Mouse (Mus musculus): ENCODE data around the gene Tada2b.
A peak's percentile ranks its signal among the peaks of the same experiment; 100 is the strongest.

Gene Tada2b

DNA sequence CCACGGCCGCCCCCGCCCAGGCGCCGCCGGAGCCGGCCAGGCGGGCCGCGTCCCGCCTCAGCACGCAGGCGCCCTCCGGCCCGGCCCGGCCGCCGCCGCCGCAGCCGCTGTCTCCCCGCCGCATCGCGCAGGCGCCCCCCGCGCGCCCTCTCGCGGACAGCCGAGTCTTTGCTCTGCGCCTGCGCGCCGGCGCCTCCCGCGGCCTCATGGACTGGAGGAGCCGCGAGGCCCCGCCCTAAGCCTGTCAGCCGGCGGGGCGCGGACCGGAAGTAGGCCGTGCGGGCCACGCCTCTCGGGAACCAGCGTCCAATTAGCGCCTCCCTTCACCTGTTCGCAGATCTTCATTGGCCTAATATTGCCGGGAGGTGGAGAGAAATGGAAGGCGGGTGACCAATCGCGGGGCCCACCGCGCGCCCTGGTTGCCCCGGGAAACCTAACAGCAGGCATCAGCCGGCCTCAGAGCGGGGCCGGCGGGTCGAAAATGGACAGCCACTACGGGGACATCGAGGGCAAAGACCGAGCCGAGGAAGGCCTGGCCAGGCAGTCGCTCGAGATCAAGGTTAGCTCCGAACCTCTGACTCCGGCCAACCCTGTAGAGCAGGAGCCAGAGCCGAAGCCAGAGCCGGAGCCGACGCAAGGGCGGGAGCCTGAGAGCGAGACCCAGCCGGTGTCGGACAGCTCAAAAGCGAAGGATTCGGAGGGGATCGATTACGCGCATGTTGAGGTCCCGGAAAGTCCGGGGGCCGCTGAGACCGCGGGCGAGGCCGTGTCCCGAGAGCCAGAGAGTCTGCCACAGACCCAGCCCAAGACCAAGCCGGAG is at the start of gene Tada2b, which contains the start of gene Ccdc96:
Gene Tada2b (minus strand): TSS at position 115 of the 820 bp plus-strand sequence.
Gene Ccdc96 (plus strand): TSS at position 418 of the 820 bp plus-strand sequence.
- DNase-seq (ENCODE audit: low spot score) = peak; percentile 99

DNA sequence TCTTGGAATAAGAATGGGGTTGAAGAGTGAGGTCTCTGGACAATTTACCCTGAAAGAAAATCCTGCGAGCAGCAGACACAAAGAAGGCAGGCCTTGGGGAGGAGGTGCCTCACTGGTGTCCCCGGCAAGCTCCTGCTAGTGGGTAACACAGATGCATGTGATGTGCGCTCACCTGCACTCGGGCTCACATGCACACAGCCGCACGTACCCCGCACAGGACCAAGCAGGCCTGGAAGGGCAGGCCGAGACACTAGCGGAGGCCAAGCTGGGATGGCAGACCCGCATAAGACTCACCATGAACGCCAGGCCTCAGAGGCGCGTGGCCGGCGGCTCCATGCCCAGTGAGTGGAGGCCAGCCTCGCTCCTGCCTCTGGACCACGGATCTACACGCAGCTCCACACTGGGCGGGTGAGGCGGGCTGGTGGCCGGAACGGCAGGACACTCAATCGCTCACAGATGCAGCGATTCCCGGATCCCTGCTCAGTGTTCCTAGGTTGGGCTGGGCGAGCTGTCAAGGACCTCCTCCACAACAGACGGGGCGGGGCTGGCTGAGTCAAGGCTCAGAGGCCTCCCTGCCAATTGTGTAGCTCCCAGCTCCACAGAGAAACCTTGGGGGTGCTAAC is 46.2 kb upstream of the Tada2b start:
- DNase-seq (ENCODE audit: low spot score) = peak; percentile 94

GRCm38 (mm10) chr5:36529698-36530097 is 45.6 kb upstream of the Tada2b start:
- peak; percentile 15 for DNase-seq (ENCODE audit: low spot score)

DNA sequence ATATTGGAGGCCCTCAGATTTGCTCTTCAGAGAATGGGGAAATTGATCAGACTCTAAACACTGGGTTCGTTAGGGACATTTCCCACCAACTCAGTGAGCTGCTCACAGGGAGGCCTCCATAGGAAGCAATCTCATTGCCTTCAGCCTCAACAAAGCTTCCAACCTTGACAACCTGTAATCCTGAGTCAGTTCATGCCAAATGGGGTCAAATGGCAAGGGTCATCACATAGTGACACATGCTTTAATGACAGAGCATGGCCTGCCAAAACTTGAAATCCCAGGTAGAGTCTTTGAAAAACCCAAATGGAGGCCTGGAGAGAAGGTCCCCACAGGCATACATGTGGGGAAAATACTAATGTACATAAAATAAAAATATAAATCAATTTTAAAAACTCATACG is 42.8 kb upstream of the Tada2b start:
- no peak for DNase-seq (ENCODE audit: low spot score)

GRCm38 (mm10) chr5:36526274-36526673 is 42.2 kb upstream of the Tada2b start:
- peak; percentile 18 for DNase-seq (ENCODE audit: low spot score)

DNA sequence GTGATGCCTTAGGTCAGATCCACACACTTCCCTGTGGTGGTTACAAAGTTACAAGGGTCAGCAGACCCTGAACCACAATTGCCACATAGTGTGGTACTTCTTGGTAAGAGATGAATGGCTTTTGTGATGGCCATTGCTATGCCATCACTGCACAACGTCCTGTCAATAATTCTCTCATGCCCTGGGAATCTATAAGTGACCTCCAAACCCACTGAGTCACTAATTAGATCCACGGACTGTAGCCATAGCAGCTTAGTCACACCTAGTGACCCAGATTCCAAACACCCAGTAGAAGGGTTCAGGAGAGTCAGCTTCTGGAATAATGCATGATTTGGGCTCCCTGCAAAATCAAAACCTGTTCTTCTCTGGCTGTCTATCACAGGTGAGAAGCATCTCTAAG is 41.1 kb upstream of the Tada2b start:
- no peak for DNase-seq (ENCODE audit: low spot score)

DNA sequence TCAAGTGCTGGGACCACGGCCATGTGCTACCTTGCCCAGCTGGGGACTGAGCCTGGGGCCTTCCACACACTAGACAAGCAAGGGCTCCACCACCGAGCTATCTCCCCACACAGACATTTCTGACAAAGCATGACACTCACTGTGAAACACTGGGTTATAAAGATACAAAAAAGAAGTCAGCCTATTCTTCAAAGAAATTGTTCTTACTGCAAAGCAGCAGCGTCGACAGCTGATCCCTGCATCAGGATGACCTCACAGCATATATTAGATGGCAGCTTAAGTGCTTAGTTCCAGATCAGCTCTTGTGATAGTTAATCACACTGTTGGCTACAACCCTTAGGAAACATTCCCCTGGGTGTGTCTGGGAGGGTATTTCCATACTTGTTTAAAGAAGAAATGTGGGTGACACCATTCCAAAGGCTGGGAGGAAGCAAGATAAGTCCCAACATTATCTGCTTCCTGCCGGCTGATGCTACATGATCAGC is 39.2 kb upstream of the Tada2b start:
- no peak for DNase-seq (ENCODE audit: low spot score)

GRCm38 (mm10) chr5:36522782-36523181 is 38.7 kb upstream of the Tada2b start:
- DNase-seq (ENCODE audit: low spot score) = no peak

- no peak for DNase-seq (ENCODE audit: low spot score)
Measured at GRCm38 (mm10) chr5:36519751-36520150, 35.7 kb upstream of the Tada2b start.

DNA sequence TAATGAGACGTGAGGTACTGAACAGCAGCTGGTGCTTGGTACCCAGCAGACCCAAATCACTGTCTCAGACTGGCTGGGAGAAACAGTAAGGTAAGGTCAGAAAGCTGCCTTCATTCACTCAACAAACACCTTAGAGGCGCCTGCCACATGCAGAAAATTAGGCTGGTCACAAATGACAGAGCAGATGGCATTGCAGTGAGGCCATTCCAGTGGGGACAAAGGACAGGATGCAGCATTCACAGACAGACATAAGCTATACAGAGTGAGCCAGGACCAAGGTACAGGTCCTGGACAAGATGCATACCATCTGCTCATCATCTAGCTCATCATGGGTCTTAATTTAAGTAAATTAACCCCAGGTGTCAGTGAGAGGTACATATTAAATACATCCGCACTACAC is 33.5 kb upstream of the Tada2b start:
- DNase-seq (ENCODE audit: low spot score) = no peak

GRCm38 (mm10) chr5:36515558-36515957 is 31.5 kb upstream of the Tada2b start:
- no peak for DNase-seq (ENCODE audit: low spot score)

DNA sequence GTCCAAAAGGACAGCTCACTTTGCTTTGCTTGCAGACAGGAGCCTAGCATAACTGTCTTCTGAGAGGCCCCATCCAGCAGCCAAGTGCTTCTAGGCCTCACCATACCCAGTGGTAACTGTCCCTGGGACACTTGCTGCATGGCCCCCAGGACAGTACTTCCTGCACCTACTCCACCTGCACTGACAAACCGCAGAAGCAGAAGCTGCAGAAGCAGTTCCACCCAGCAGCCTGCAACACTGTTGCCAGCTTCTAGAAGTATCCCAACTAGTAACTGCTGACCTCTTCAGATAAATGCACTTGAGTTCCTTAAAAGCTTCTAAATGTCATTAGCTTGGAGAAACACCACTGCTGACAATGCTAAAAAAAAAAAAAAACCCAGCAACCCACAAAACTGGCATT is 31.0 kb upstream of the Tada2b start:
- DNase-seq (ENCODE audit: low spot score) = no peak

DNA sequence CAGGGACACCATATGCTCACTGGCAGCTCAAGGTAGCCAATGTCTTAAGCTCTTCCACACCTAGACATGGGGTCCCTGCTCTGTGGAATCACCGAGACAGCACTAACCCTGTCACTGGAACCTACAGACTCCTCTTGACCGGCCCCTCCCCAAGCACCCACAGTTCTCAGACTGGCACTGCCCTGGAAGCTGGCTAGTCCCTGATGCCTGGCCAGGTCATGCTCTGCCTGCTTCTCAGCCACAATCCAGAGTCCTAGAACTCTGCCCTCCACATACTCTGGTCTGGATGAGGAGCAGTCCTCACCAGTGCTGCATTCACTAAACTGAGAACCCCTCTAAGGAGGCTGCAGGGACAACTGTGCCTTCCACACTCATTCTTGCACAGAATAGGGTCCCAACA is 26.9 kb upstream of the Tada2b start:
- no peak for DNase-seq (ENCODE audit: low spot score)

DNA sequence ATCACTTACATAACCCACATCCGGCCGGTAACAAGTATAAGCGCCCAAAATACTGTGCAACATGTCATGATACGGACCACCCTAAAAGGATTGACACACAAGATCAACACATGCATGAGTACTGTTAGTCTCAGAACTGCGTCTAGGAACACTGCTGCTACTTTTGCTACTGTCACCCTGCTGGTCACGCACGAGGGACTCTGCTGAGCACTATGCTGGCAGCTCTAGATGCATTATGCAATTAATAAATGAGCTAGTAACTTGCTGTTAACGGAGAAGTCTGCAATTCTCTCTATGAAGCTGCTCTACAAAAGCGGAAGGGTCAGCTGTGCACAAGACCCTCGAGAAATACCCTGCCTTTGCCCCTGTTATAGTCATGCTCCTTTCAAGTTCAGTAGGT is 24.3 kb upstream of the Tada2b start:
- no peak for DNase-seq (ENCODE audit: low spot score)

DNA sequence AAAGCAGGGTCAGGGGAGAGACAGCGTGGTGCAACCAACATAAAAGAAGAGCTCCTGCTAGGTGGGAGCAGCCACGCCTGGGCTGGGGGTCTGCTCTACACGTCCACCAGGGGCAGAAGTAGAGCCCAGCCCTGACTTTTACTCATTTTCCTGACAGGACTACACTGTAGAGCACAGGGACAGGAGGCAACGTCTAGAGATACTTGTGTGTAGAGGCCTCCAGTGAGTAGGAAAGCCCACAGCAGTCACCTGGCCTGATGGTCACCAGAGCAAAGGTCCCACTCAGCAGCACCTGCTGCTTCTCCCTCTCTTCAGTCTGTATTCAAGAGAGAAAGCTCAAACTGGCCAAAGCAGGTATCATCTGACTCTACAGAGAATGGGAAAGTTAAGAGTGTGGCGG is 21.6 kb upstream of the Tada2b start:
- no peak for DNase-seq (ENCODE audit: low spot score)

GRCm38 (mm10) chr5:36505235-36505634 is 21.1 kb upstream of the Tada2b start:
- no peak for DNase-seq (ENCODE audit: low spot score)

DNA sequence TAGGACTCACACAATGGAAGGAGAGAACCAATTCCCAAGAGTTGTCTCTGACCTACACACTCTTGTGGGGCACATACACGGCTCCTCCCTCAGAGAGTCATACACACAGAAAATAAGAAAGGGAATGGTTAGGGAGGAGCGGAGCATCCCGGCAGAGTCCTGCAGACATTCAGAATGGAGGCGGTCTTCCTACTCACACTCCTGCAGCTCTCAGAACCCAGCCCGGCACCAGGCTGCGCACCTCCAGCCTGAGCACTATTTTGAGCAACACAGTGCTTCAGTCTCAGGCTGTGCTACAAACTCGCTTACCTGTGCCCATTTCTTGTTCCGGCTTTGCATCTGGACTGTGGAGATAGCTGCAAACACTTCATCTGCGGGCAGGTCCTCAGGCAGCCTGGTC is 10.6 kb upstream of the Tada2b start:
- no peak for DNase-seq (ENCODE audit: low spot score)

- DNase-seq (ENCODE audit: low spot score) = no peak
Measured at GRCm38 (mm10) chr5:36493919-36494318, 9.8 kb upstream of the Tada2b start.

DNA sequence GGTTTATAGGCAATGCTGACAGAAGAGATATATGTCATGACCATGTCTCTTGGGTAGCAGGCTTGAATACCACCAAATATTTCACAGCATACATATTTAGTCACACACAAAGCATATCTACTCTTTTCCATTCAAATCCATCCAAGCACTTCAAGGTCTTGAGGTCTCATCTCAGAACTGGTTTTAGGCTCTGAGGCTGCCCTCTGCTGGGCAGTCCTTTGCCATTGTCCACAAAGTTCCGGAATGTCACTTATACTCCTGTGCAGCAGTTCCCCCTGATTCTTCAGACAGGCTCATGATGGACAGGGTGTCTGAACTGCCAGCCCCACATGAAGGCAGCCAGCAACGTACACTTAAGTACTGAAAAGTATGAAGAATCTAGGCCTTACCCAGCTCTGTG is 5.1 kb upstream of the Tada2b start:
- DNase-seq (ENCODE audit: low spot score) = peak; percentile 77

GRCm38 (mm10) chr5:36485306-36485705 is 1.2 kb upstream of the Tada2b start:
- no peak for DNase-seq (ENCODE audit: low spot score)

DNA sequence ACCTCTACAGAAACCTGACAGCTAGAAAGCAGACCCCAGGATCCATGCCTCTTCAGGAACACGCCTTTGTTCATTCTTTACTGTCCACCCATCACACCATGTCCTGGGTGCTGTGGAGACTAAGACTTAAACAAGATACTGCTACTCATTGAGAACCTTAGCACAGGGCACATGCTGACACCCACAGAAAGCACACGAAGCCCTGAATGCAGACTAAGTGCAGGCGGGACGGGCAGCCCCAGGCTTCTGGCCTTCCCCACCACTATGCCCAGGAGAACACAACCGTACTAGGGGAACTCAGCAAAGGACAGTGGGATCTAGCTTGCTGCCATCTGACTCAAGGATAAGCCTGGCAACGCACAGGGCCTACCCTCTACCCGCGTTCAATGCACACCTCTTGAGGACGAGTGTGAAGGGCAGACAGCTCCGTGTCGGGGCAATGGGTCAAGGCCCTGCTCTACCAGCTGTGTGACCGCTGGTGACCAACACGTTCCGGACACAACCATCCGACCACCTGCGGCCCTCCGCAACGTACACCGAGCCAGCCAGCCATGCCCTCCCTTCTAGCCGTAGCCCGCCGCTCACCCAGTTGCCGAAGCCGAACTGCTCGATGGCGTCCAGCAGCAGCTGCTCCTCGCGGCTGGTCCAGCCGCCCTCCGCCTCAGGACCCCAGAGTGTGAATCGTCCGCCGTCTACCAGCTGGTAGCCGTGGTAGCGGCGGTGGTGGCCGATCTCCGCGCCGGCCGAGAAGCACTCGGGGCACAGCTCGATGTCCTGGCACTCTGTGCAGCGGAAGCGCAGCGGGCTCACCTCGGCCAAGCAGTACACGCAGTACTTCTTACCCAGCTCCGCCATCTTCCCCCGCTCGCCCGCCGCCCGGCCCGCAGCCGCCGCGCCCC is 633 bp downstream of the Tada2b start:
- peak; percentile 59 for DNase-seq (ENCODE audit: low spot score)

- peak; percentile 15 for DNase-seq (ENCODE audit: low spot score)
Measured at GRCm38 (mm10) chr5:36481114-36481513, 3.0 kb downstream of the Tada2b start.
